Mouse (Mus musculus) hindbrain, embryonic 10.5 days (tissue): ENCODE measurements around the gene Gm5485. TPM values are rescaled to one million over a fixed set of nuclear protein-coding genes. Genes with fewer than 3 reads are reported as not detected.

ENCODE experiments used
- DNase-seq: peaks from one replicate; pipeline ENCODE4 v3.0.0-alpha.2; 2017; ENCODE audit warnings: low spot score
- H3K27ac ChIP-seq: fragments of 300-500 bp; sonication (generic); 2 replicates; pipeline ENCODE4 v1.5.1; 2016; ENCODE audit warnings: mild to moderate bottlenecking, moderate library complexity
- H3K27me3 ChIP-seq: fragments of 300-500 bp; sonication (generic); 2 replicates; pipeline ENCODE4 v1.6.1; 2016; ENCODE audit warnings: mild to moderate bottlenecking; ENCODE audit not compliant: poor library complexity, insufficient read depth, severe bottlenecking
- H3K36me3 ChIP-seq: fragments of 300-500 bp; sonication (generic); 2 replicates; pipeline ENCODE4 v1.6.1; 2016; ENCODE audit warnings: mild to moderate bottlenecking, moderate library complexity
- H3K4me1 ChIP-seq: fragments of 300-500 bp; sonication (generic); replicated peaks from 2 replicates; pipeline ENCODE4 v1.6.1; 2016; ENCODE audit warnings: mild to moderate bottlenecking
- H3K4me3 ChIP-seq: fragments of 300-500 bp; sonication (generic); 2 replicates; pipeline ENCODE4 v1.5.1; 2016; ENCODE audit warnings: mild to moderate bottlenecking, moderate library complexity
- H3K9me3 ChIP-seq: fragments of 300-500 bp; sonication (generic); 2 replicates; pipeline ENCODE4 v1.6.1; 2016; ENCODE audit warnings: mild to moderate bottlenecking, moderate library complexity
- WGBS: fragments of 180-500 bp; shearing (Covaris S2); methylation state at CpG from one replicate; pipeline ENCODE4 v1.1.7; 2016; 5-methylcytosine and 5-hydroxymethylcytosine counted together
- polyA plus RNA-seq: library from polyadenylated mRNA; unstranded; fragments of >200 nt; fragmentation: Nextera tagmentation; extraction: Ambion mirVana; gene quantifications from 2 replicates; pipeline ENCODE4 v1.2.1, GENCODE M21; 2016

The Gm5485 gene
- polyA plus RNA-seq, 1 experiment from 2014 or later: not detected

DNA sequence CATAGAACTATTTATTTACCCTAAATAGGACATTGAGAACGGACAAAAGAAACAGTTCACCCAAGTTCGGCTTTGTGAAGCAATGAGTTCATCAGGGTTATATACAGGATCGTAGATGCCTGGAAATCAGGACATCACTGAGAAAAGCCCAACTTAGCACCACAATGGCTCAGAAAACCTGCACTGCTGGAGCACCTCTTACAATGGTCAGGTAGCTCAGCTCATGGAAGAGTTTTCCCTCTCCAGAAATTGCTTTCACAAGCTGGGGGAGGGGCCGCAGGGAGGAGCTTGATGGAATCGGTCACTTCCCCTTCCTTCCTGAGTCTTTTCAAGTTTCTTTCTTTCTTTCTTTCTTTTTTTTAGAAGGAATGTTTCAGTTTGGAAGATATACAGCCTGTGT, 56.5 kb downstream of the Gm5485 start:
- no peak for DNase-seq
- Histone ChIP-seq H3K4me1 (no peaks in the 10 kb centered on the region), H3K36me3 (no peaks in the 10 kb centered on the region), H3K4me3 (no peak overlapping the region), H3K27ac (no peak overlapping the region), H3K9me3 (no peaks in the 10 kb centered on the region), H3K27me3 (no peaks in the 10 kb centered on the region)
- 89% methylated on average over 5 of the region's 5 CpGs for WGBS

Other genes starting within 250 kb of the Gm5485 start
- 0.12 TPM in 1 of 2 replicates, not detected in the other for gene Dppa4, start 128.7 kb downstream of the Gm5485 start, polyA plus RNA-seq
- not detected in 2 replicates for gene Dppa2, start 108.5 kb downstream of the Gm5485 start, polyA plus RNA-seq
- gene Morc1, start 18.8 kb upstream of the Gm5485 start, polyA plus RNA-seq: not detected in 2 replicates